Mouse (Mus musculus) Patski (cell line): ENCODE data around the gene Fh1. TPM values are rescaled to one million over a fixed set of nuclear protein-coding genes. Genes with fewer than 3 reads are reported as not detected.

ENCODE experiments used
- ATAC-seq: fragments of 100-300 bp; one replicate; pipeline ENCODE4 v1.8.0; 2021
- CTCF ChIA-PET: fragments of 350-600 bp; sonication (Branson Sonifier 250); formaldehyde crosslinking; loops from one replicate; lab custom pipeline; 2022; ENCODE audit warnings: inconsistent platforms; lab: Charles Lee
- POLR2A ChIA-PET: fragments of 350-600 bp; sonication (Branson Sonifier 250); formaldehyde crosslinking; loops from one replicate; lab custom pipeline; 2022; ENCODE audit warnings: antibody characterized with exemption, inconsistent platforms; lab: Charles Lee
- DNase-seq: peaks from one replicate; pipeline ENCODE4 v3.0.0-alpha.2; 2011; ENCODE audit warnings: low read depth, low spot score
- H3K27me3 ChIP-seq: fragments of 371-371 bp; one replicate; pipeline ENCODE4 v1.5.1; 2021
- CTCF ChIP-seq: fragments of 100-300 bp; IDR thresholded peaks from one replicate; pipeline ENCODE4 v1.5.1; 2021
- in situ Hi-C: fragments of 300-500 bp; cut with MboI; formaldehyde crosslinking; loops from 3 replicates; pipeline ENCODE4 v1.11.1; 2018; ENCODE audit warnings: low pct_unique_long_range_greater_than_20kb, mixed read lengths
- polyA plus RNA-seq: library from polyadenylated mRNA; unstranded; gene quantifications from one replicate; pipeline ENCODE4 v1.2.3, GENCODE M21; 2021

Fh1 gene
- polyA plus RNA-seq, 1 experiment from 2014 or later: 146 TPM

- ChIA-PET POLR2A (no interaction called here), CTCF (no interaction called here)
- in situ Hi-C loops: no loop called here
- no peak for TF ChIP-seq CTCF
- H3K27me3 ChIP-seq: no peaks in the 10 kb centered on the region
- DNase-seq: no peak
- no peak for ATAC-seq
Measured at GRCm38 (mm10) chr1:175582799-175583198, 42.6 kb downstream of the Fh1 start.

GRCm38 (mm10) chr1:175580346-175580745 lies 45.1 kb downstream of the Fh1 start:
- ATAC-seq: no peak
- no peak for DNase-seq
- POLR2A ChIA-PET: interaction anchor here (0.6 kb wide), 1 partner anchor 103 kb away, joined by 3 read pairs; no protein-coding TSS in a partner anchor
- H3K27me3 ChIP-seq: no peaks in the 10 kb centered on the region
- CTCF ChIA-PET: interaction anchor here (0.8 to 2.4 kb wide), 2 partner anchors 13 to 46 kb away, joined by 3 to 7 read pairs; no protein-coding TSS in a partner anchor
- TF ChIP-seq CTCF: no peak
- in situ Hi-C loops: no loop called here

DNA sequence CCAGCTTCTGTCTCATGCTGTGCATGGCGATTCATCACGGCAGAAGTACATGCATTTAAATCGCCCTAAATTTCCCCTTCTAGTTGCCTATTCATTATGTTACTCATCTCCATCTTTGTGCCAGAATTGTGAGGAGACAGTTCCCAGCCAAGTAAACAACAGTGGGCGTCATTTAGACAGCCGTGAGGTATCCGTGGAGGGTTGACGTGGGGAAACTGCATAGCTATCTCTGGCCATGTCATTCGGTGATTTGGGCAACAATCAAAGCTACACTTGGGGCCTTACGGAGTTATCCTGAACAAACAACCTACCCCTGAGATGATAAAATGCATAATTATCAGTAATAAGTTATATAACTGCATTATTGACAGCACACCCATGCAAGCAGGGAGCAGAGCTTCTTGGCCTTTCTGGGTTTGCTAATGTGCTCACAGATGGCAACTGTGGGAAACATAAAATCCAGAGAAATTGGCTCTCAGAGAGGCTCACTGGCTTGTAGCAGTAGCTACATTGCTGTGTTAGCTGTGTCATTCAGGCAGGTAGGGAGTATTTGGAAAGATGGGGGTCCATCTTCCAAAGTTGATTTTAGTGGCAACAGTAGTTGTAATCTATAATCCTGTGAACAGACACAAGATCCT lies 45.7 kb downstream of the Fh1 start:
- no peak for DNase-seq
- ATAC-seq: no peak
- no peak for TF ChIP-seq CTCF
- in situ Hi-C loops: no loop called here
- H3K27me3 ChIP-seq: no peaks in the 10 kb centered on the region
- ChIA-PET POLR2A (no interaction called here), CTCF (interaction anchor here (1.1 to 2.4 kb wide), 2 partner anchors 10 to 12 kb away, joined by 4 to 7 read pairs; no protein-coding TSS in a partner anchor)

DNA sequence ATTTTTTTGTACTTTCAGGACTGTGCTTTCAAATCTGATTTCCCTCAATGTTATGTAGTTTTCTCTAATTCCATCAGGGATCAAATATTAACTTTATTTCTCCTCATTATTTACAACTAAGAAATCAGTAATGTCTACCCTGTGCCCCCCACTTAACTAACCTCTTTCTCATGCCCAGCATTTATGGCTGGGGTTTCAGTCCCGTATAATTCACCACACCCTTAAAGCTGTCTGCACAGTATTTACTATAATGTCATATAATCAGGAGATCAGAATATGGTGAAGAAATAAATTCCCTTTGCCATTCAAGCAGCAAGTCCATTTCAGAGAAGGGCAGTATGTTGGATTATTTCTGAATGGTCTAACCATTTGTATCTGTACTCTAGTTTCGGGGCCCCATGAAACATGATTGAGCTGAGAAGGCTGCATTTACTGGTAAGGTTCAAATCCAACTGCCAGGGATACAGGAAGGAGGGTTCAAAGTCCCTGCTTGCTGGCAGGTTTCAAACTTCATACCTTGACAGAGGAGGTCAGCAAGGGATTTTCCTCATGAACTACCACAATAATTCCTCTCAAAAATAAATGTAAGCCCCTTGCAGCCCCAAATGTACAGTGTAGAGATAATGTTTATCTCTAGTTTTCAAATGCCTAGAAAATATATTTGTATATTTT lies 46.9 kb downstream of the Fh1 start:
- in situ Hi-C loops: no loop called here
- ChIA-PET POLR2A (no interaction called here), CTCF (interaction anchor here (1.1 to 2.4 kb wide), 2 partner anchors 9 to 11 kb away, joined by 4 to 7 read pairs; no protein-coding TSS in a partner anchor)
- no peaks in the 10 kb centered on the region for H3K27me3 ChIP-seq
- no peak for TF ChIP-seq CTCF
- DNase-seq (no peak), ATAC-seq (no peak)

- no peak for ATAC-seq
- ChIA-PET CTCF (interaction anchor here (0.7 kb wide), 1 partner anchor 13 kb away, joined by 3 read pairs; no protein-coding TSS in a partner anchor), POLR2A (no interaction called here)
- in situ Hi-C loops: no loop called here
- TF ChIP-seq CTCF: no peak
- DNase-seq: no peak
- no peaks in the 10 kb centered on the region for H3K27me3 ChIP-seq
Measured at GRCm38 (mm10) chr1:175574129-175574528, 51.3 kb downstream of the Fh1 start.

DNA sequence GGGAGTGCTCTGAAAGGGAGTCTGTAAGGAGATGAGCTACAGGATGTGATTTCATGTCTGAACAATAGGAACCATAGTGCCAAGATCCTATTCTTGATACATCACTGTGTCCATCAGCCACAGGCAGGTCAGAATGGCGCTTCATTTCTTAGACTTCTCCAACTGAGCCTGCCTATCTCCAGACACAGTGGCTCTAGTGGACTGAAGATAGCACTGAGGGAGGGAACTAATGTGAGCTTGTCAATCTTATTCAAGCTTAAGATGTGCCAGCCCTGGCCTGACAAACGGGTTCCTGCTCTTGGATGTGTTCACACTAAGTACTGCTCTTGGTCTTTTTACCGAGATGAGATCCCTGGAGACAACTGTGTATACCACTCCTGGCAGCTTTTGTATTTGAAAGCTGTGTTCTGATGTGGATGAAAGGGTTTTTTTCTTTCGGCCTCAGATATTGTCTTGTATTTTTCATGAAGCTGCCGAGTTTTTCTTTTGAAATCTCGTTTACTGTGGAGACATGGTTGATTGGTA lies 59.8 kb downstream of the Fh1 start:
- in situ Hi-C loops: no loop called here
- no peak for DNase-seq
- POLR2A ChIA-PET: no interaction called here
- no peak for ATAC-seq
- no peak for TF ChIP-seq CTCF
- H3K27me3 ChIP-seq: no peaks in the 10 kb centered on the region
- CTCF ChIA-PET: no interaction called here

DNA sequence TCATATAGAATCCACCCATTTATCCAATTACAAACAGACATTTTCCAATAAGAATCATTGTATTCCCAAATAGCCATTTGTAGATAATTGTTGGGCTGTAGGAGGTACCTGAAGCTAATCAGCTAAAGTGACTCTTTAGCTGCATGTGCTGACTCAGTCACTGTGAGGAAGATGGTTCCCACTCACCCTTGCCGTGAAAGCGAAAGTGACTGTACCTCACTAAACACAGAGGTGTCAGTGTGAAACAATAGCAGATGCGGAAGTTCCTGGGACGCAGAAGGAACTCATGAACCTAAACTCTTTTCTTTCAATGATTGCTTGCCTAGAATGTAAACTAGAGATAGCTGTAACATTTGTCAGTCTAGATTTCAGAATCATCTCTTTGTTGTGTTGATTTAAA lies 61.1 kb downstream of the Fh1 start:
- no peaks in the 10 kb centered on the region for H3K27me3 ChIP-seq
- ATAC-seq (no peak), DNase-seq (no peak)
- in situ Hi-C loops: no loop called here
- POLR2A ChIA-PET: no interaction called here
- CTCF ChIA-PET: no interaction called here
- TF ChIP-seq CTCF: no peak

- ChIA-PET CTCF (no interaction called here), POLR2A (no interaction called here)
- peaks cover 6% of the 10 kb centered on the region for H3K27me3 ChIP-seq
- no peak for TF ChIP-seq CTCF
- DNase-seq: no peak
- in situ Hi-C loops: no loop called here
- ATAC-seq: no peak
Measured at GRCm38 (mm10) chr1:175562379-175562778, 63.1 kb downstream of the Fh1 start.

DNA sequence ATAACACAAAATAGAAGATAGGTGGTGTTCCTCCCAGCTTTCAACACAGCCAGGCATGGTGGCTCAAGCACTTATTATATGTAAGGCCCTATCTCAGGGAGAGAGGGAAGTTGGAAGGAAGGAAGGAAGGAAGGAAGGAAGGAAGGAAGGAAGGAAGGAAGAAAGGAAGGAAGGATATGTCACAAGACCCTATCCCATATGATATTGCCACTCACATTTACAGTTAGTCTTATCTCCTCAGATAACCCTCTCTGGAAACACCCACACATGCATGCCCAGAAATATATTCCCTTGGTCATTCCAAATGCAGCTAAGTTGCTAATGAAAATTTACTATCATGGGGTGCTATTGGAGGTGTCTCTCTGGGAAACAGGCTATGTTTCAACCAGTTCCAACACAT lies 63.6 kb downstream of the Fh1 start:
- peaks cover 6% of the 10 kb centered on the region for H3K27me3 ChIP-seq
- POLR2A ChIA-PET: no interaction called here
- ATAC-seq (no peak), DNase-seq (no peak)
- CTCF ChIA-PET: interaction anchor here (0.9 kb wide), 1 partner anchor 12 kb away, joined by 3 read pairs; no protein-coding TSS in a partner anchor
- in situ Hi-C loops: no loop called here
- no peak for TF ChIP-seq CTCF

DNA sequence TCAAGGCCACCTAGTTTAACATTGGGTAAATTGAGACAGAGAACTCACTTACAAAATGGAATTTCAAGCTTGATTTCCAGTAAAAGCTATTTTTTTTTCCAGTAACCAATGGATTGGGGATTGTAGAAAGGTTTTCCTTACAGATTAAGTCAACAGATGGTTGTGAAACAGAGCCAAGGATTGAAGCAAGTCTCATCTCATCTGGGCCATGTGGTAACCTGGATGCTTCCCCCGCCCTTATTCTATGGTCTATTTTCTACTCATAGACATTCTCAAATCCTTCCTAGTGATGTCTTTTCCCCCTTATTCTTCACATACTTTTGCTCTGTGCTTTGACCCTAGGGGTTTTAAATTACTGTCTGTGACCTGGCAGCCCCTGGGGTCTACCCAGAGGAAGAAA lies 70.8 kb downstream of the Fh1 start:
- H3K27me3 ChIP-seq: peaks cover 9% of the 10 kb centered on the region
- TF ChIP-seq CTCF: no peak
- DNase-seq (no peak), ATAC-seq (no peak)
- ChIA-PET POLR2A (no interaction called here), CTCF (no interaction called here)
- in situ Hi-C loops: no loop called here

- ChIA-PET CTCF (no interaction called here), POLR2A (no interaction called here)
- DNase-seq: no peak
- peaks cover 4% of the 10 kb centered on the region for H3K27me3 ChIP-seq
- in situ Hi-C loops: no loop called here
- no peak for TF ChIP-seq CTCF
- ATAC-seq: no peak
Measured at GRCm38 (mm10) chr1:175552474-175552873, 73.0 kb downstream of the Fh1 start.
